Mouse (Mus musculus): Measurements from ENCODE around the gene Nynrin.

The Nynrin gene

DNA sequence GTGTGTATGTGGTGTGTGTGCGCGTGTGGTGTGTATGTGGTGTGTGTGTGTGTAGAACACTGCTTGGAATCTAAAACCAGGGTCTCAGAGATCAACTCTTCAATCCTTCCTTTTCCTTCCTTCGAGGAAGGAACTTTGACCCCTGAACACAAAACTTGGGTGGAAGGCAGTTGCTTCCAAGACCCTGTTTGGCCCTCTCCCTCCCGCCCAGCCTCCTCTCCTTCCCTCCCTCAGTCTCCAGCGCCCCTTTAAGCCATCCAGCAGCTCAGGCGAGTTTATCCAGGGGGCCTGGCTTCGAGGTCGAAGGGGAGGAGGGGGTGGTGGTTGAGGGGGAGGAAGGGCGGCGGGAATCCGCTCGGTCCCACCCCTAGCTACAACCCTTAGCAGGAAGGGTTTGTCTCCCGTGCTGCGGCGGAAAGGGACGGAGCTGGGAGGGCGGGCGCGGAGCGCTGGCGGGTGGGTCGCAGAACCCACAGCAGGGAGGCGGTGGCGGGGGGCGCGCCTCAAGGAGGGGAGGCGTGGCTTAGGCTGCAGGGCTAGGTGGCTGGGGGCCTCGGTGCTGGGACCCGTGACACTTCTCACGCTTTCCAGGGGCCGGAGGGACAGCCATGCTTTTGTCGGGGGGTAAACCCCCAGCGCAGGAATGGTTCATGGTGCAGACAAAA is at the start of gene Nynrin:
Nynrin (plus strand) TSS at position 390 of the 665 bp plus-strand sequence.
- in situ Hi-C loops (cut with MseI, MboI), result no loop called here

DNA sequence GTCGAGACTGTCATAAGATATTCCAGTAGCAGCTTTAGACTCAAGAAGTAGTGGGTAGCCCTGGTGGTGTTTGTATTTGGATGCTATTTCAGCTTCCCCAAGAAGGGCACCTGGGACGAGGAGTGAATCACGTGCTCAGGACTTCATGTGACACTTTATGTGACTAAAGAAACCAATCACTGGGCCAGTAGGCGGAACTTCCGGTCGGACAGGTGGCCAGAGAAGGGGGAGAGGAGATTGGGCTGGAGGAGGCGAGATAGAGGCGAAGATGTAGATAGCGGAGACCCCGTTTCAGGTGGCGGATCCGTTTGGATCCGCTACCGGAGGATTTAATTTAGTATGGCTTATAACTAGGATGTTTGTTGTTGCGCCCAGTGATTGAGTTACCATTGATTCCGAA is 38.9 kb upstream of the Nynrin start:
- in situ Hi-C loops (cut with MseI, MboI), result no loop called here

DNA sequence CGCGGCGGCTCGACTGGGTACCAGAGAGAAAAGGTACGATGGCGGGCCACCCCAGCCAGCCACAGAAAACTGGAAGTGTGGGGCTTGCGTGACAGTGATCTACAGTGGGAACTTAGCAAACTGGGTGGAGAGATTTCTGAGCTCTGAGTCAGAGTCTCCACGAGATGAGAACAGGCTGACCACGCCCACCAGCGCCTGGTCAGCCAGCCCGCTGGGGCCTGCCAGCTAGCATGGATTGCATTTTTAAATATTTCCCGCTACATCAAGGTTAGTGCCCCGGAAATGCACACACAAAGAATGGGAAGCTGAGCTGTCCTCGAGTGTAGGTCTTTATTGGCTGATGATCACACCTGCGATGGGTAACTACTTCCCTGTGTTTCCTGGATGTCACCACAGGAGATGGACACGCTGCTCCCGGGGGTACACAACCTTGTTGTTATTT is 38.5 kb upstream of the Nynrin start:
- in situ Hi-C loops (cut with MseI, MboI), result no loop called here

DNA sequence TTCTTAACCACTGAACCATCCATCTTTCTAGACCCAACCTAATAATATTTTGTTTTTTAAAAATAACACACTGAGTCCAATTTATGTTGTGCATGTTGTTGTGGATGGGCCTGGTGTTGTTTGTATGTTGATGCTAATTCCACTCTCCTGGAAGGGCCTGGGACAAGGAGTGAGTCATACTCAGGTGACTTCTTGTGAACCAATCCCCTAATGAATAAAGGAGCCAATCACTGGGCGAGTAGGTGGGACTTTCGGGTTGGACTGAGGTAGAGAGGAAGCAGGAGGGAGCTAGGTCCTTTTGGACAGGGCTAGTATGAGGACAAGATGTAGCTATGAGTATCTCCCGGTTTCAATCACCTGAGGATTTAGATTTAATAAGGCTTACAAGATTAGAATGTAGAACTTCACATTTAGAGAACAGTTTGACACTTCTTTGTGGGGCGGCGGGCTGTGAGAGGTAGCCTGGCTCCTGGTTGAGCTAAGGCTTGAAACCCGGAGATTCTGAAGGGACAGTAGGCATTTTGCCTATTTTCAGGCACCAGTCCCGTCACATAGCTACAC is 33.9 kb upstream of the Nynrin start:
- in situ Hi-C loops (cut with MseI, MboI), result no loop called here

DNA sequence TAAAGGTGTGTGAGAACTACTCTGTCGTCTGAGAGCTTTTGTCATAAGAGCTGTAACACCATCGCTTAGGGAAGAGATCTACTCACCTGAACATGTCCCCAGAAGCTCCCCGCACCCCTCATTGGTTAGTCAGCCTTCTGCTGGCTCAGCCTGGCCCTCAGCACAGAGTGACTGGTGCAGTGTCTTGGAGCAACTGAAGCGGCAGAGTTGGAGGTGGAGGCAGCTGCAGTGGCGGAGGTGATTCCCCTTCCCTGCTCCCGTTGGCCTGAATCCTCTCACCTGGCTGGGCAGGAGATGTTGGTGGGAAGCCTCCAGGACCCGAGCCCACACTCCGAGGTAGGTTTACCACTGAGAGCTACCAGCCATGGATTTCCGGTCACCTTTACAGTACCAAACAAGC is 33.2 kb upstream of the Nynrin start:
- in situ Hi-C loops (cut with MseI, MboI), result no loop called here

DNA sequence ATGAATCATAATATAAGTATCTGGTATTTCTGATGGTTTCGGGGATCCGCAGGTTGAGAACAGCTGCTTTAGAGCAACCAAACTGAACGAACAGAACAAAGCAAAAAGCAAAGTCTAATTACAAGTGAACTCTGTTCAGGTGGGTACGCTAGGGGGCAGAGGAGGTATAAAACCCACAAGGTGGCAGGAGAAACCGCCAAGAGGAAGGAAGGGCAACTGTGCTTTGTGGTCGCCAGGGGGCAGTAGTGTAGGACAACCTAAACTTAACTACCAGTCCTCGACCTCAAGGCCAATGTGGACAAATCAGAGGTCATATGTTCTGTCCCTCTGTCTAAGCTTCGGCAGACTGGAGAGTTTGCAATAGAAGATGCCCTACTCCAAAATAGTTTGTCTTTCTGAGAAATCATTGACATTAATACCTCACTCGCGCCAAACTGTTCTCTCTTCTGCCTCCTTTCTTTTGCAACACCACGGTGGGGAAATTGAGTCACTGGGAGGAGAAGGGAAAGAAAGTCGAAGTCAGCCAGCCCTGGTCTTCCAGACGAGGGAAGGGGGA is 31.3 kb upstream of the Nynrin start:
- in situ Hi-C loops (cut with MseI, MboI), result no loop called here

DNA sequence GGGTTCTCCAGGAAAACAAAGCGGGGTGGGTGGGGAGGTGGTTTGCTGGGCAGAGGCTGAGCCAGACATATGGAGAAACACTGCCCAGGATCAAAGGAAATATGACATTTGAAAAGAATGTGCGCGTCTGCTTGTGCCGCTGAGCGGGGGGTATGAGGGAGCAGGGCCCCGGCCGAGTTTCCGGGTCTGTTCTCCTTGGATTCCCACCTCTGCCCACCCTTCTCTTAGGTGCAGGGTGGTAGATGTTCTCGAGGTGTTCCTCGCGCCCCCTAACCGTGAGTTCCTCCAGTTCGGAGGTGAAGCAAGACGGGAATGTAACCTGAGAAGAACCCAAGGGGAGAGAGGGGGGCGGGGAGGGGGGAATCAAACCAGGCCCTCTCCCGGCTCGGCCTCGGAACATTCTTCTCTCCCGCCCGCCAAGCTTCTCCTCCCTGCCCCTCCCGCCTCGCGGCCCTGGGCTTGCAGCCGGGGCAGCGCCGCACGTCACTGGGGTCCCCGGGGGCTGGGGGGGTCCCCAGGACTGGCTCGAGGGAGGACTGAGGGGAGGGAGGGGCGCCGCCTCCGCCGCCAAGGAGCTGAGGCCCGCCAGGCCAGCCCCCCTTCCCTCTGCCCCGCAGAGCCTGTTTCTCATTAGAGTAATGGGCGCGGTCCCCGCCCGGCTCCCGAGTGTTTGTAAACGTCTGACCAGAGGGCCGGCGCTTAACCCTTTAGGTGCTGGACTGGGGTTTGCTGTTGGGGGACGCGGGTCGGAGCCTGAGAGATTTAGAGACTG is 30.6 kb upstream of the Nynrin start, which contains the start of gene Nfatc4:
Nfatc4 (plus strand) TSS at position 154 of the 772 bp plus-strand sequence.
- in situ Hi-C loops (cut with MseI, MboI), result no loop called here

DNA sequence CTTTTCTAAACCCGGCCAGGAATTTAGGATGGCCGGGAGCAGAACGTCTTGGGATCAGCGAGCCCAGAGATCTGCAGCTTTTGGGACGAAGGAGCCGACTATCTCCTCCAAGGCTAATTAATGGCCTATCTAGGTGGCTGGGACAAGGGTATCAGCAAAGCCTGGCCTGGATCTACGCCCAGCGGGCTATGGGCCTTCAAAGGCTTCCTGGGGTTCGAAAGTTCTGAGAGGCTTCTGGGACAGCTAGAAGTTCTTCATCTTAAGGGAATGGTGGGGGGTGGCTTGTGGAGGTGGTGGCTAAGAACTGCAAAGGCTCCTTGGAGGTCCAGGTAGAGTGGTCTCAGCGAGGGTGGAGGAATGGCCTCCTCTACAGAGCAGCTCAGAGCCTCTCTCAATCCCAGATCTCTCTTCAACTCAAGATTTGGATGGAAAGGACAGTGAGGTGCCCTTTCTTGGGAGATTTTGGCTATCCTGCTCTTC is 29.8 kb upstream of the Nynrin start:
- in situ Hi-C loops (cut with MseI, MboI), result no loop called here

DNA sequence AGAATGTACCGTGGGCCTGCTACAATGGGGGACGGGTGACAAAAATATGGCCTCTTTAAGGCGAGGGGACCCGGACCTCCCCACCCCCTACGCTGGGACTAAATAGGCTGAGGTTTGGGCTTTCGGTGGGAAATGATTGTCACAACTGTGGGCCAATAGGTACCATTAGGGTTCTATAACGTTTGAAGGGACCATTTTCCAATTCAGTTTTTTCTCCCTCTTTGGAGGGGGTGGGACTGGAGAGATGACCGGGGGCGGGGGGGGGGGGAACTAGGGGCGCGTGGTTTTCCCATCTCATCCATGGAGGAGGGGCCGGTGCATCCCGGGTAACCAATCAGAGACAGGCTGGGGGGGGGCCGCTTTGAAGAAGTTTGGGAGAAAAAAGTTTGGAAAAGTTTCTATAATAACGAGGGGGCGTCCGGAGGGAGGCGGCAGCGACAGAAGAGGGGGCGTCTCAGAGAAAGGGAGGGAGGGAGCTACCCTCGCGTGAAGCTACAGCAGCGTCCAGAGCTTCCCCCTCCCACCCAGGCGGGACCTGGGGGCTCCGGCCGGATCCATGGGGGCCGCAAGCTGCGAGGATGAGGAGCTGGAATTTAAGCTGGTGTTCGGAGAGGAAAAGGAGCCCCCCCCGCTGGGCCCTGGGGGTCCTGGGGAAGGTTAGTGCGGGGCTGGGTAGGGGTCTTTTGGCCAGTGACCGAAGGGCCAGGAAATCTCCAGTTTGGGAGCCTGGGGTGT is 29.2 kb upstream of the Nynrin start:
- in situ Hi-C loops (cut with MseI, MboI), result no loop called here

DNA sequence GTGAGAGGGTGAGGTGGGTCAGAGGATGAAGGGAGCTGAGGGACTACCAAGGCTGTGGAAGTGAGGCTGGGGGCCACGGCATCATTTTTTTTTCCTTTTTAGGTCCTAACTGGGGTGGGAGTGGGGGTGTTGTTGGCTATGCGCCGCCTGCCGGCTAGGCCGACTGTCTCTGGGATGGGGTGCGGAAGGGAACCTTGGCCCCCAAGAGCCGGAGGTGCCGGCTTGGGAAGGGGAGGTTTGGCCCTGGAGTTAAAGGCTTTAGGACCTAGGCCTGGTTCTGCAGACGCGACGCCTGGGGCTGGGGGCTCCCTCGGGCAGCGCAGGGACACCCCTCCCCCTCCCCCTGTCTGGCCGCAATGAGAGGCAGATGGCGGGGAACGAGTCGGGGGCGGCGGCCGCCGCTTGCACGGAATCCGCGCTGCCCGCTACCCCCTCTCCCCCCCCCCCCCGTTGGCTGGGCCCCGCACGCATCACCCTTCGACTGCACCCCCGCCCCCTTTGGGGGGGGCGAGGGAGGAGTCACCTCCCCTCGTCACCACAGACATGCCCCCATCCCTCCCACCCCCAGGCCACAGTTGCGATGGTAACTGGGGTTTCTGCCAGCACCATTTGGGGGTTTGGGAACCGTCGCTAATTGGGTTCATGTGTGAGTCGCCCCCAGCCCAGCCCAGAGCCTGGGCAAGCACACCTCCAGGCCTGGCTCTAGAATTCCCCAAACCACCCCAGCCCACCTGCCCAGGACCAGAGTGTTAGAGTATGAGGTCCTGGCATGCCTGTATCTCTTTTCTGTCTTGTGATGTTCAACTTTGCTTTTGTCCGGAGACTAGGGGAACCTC is 28.4 kb upstream of the Nynrin start:
- in situ Hi-C loops (cut with MseI, MboI), result no loop called here

DNA sequence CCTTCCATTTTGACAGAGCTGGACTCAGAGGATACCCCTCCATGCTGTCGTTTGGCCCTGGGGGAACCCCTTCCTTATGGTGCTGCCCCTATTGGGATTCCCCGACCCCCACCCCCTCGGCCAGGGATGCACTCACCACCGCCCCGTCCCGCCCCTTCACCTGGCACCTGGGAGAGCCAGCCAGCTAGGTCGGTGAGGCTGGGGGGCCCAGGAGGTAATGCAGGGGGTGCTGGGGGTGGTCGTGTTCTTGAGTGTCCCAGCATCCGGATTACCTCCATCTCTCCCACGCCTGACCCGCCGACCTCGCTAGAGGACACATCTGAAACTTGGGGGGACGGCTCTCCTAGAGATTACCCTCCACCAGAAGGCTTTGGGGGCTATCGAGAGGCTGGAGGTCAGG is 27.7 kb upstream of the Nynrin start:
- in situ Hi-C loops (cut with MseI, MboI), result no loop called here

DNA sequence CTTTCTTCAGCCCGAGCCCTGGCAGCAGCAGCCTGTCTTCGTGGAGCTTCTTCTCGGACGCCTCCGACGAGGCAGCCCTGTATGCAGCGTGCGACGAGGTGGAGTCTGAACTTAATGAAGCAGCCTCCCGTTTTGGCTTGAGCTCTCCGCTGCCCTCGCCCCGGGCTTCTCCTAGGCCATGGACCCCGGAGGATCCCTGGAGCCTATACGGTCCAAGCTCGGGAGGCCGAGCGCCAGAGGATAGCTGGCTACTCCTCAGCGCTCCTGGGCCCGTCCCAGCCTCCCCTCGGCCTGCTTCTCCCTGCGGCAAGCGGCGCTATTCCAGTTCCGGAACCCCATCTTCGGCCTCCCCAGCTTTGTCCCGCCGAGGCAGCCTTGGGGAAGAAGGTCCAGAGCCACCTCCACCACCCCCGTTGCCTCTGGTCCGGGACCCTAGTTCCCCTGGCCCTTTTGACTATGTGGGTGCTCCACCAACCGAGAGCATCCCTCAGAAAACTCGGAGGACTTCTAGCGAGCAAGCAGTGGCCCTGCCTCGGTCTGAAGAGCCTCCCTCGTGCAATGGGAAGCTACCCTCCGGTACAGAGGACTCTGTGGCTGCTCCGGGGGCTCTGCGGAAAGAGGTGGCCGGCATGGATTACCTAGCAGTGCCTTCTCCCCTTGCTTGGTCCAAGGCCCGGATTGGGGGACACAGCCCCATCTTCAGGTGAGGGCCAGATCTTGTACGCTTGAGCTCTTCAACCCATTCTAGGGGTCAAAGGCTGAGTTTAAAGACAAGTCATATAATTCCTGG is 27.1 kb upstream of the Nynrin start:
- in situ Hi-C loops (cut with MseI, MboI), result no loop called here

DNA sequence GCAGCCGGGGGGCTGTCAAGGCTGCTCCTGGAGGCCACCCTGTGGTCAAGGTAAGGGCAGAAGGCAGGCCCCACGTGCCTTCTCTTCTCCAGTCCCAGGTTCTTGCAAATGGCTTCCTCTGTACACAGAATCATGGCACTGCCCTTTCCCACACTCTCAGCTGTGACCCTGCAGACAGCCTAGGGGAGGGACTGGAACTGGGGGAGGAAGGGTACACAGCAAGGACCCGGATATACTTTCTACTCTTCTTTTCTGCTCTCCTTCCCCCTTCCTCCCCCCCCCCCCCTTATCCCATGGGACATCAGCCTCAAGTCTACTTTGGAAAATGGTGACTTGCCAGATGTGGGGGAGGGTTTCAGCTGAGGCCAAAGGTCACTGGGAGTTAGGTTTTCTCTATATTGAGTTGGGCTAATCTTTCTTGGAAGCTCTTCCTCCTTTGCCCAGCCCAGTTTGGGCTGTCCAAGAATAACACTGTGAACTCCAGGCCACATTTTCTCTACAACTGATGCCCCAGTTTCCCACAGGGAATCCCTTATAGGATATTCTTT is 25.0 kb upstream of the Nynrin start:
- in situ Hi-C loops (cut with MseI, MboI), result no loop called here

DNA sequence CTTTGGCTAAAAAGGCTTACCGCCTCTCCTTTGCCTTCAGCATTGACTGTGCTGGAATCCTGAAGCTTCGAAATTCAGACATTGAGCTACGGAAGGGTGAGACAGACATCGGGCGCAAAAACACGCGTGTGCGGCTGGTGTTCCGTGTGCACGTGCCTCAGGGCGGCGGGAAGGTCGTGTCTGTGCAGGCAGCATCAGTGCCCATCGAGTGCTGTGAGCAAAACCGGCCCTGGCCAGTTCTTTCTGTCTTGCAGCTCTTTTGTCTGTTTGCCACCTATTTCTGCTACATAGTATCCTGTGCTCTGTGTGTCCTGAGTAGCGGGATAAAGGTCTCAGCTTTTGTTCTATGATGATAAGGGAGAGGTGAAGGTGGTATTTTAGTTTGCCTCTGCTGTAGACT is 24.0 kb upstream of the Nynrin start:
- in situ Hi-C loops (cut with MseI, MboI), result loop anchor here (5.0 to 10.0 kb wide), 2 partner anchors 43 to 55 kb away; partner anchors contain the start of gene Ripk3 (in 1 of the 2)

DNA sequence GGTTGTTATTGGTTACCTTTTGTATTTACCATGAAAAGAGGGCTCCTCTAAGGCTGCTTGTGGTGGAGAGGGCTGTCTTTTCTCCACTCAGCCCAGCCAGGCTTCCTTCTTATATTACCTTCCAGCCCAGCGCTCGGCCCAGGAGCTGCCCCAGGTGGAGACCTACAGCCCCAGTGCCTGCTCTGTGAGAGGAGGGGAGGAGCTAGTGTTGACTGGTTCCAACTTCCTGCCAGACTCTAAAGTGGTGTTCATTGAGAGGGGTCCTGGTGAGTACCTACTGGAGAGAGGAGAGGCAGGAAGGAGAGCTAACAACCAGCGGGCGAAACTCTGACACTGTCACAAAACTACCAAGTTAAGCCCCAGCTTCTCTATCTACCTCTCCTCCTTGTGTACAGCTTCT is 23.5 kb upstream of the Nynrin start:
- in situ Hi-C loops (cut with MseI, MboI), result loop anchor here (5.0 to 10.0 kb wide), 2 partner anchors 43 to 56 kb away; partner anchors contain the start of gene Ripk3 (in 1 of the 2)

DNA sequence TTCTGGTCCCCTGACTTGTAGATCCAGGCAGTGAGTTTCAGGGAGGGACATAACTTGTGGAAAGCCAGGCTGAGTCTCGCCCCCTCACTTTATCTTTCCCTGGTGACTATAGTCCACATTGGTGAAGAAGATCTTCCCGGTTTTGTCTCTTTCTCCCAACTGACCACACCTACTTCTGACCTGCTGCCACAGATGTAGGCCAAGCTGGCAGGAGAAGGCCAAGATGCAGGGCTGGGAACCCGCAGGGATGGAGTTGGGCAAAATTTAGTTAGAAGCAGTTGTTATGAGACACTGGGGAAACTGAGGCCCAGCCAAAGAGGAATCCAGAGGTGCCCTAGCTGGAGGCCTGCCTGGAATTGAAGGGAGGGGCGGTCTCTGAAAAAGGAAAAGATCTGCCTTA is 20.7 kb upstream of the Nynrin start:
- in situ Hi-C loops (cut with MseI, MboI), result loop anchor here (5.0 to 10.0 kb wide), 2 partner anchors 46 to 58 kb away; partner anchors contain the start of gene Ripk3 (in 1 of the 2)

DNA sequence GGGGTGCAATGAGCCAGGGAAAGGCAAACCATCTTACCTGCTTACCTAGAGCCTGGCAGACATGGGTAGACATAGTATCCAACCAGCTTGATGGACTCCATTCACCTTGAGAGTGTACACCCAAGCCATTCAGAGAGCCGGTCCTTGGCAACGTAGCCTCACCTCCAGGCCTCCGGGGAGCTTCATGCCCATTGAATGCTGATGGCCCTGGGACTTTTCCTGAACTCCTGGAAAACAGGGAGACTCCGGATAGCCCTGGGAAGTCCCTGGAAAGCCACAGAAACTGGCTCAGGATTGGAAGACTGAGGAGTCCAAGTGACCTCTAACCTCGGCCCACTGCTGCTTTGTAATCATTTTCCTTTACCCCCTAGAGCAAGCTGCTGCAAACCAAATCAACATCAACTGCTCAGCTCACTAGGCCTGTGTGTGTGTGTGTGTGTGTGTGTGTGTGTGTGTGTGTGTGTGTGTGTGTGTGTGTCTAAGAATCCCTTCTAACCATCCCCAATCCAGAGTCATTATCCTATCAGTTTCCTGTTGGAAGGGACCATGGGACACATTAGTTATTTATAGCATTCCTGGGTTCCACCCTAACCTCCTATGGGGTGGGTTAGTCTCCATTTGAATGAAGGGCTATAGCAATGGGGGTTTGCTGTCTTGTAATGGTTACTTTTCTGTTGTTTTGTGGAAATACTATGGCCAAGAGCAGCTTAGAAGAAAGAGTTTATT is 18.8 kb upstream of the Nynrin start:
- in situ Hi-C loops (cut with MseI, MboI), result loop anchor here (5.0 to 10.0 kb wide), 2 partner anchors 48 to 60 kb away; partner anchors contain the start of gene Ripk3 (in 1 of the 2)

DNA sequence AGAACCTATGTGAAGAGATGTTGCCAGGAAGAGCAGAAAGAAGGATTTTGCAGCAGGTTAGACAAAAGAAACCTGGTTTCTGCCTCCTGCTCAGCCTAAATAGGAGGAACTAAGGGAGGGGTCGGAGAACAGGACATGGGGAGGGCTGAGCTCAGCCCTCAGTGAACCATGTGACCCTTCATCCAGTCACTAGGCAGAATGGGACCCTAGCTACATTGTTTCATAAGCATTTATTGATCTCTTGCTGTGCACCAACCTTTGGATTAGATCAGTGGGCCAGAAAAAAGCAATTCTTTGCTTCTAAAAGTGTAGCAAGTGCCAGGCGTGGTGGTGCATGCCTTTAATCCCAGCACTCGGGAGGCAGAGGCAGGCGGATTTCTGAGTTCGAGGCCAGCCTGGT is 15.5 kb upstream of the Nynrin start:
- in situ Hi-C loops (cut with MseI, MboI), result loop anchor here in 1 of 2 experiments (10.0 kb wide), 1 partner anchor 64 kb away; no protein-coding TSS in a partner anchor

Measured in mouse trophoblast stem cell (cell line).